Mouse (Mus musculus) neural tube, embryonic 11.5 days (tissue): Measurements from ENCODE around the gene Zranb2. TPM values are rescaled to one million over a fixed set of nuclear protein-coding genes. Genes with fewer than 3 reads are reported as not detected.

Source experiments
- ATAC-seq: fragments of 200-750 bp; cut with Nextera tagmentation; 2 replicates; pipeline ENCODE4 v1.8.0; 2017; ENCODE audit warnings: moderate number of reproducible peaks, mild to moderate bottlenecking, moderate TSS enrichment, moderate library complexity; ENCODE audit not compliant: insufficient read depth, low FRiP score, low TSS enrichment
- DNase-seq: peaks from one replicate; pipeline ENCODE4 v3.0.0-alpha.2; 2015; ENCODE audit warnings: low spot score
- H3K27ac ChIP-seq: fragments of 300-500 bp; sonication (generic); 2 replicates; pipeline ENCODE4 v1.5.1; 2014; ENCODE audit warnings: low read depth, mild to moderate bottlenecking, low read length
- H3K27me3 ChIP-seq: fragments of 300-500 bp; sonication (generic); 2 replicates; pipeline ENCODE4 v1.6.1; 2014; ENCODE audit warnings: mild to moderate bottlenecking, low read length, mixed read lengths; ENCODE audit not compliant: control insufficient read depth, insufficient read depth
- H3K36me3 ChIP-seq: fragments of 300-500 bp; sonication (generic); 2 replicates; pipeline ENCODE4 v1.6.1; 2014; ENCODE audit warnings: mild to moderate bottlenecking, low read length, moderate library complexity, mixed read lengths; ENCODE audit not compliant: control insufficient read depth, insufficient read depth
- H3K4me1 ChIP-seq: fragments of 300-500 bp; sonication (generic); 2 replicates; pipeline ENCODE4 v1.6.1; 2014; ENCODE audit warnings: low read length, mixed read lengths; ENCODE audit not compliant: control insufficient read depth, insufficient read depth
- H3K4me2 ChIP-seq: fragments of 300-500 bp; sonication (generic); 2 replicates; pipeline ENCODE4 v1.6.1; 2014; ENCODE audit warnings: low read depth, mild to moderate bottlenecking, moderate library complexity
- H3K4me3 ChIP-seq: fragments of 300-500 bp; sonication (generic); 2 replicates; pipeline ENCODE4 v1.5.1; 2014; ENCODE audit warnings: low read depth, low read length
- H3K9ac ChIP-seq: fragments of 300-500 bp; sonication (generic); 2 replicates; pipeline ENCODE4 v1.6.1; 2014; ENCODE audit warnings: mild to moderate bottlenecking, low read length
- H3K9me3 ChIP-seq: fragments of 300-500 bp; sonication (generic); 2 replicates; pipeline ENCODE4 v1.6.1; 2016; ENCODE audit warnings: low read length; ENCODE audit not compliant: control insufficient read depth
- WGBS: fragments of 180-500 bp; shearing (Covaris S2); extraction: QIAGEN DNeasy Blood & Tissue Kit; methylation state at CpG from one replicate; pipeline ENCODE4 v1.1.7; 2014; 5-methylcytosine and 5-hydroxymethylcytosine counted together
- polyA plus RNA-seq: library from polyadenylated mRNA; unstranded; fragments of >200 nt; fragmentation: Nextera tagmentation; extraction: Ambion mirVana; gene quantifications from 2 replicates; pipeline ENCODE4 v1.2.1, GENCODE M21; 2014

Zranb2 gene
- polyA plus RNA-seq, 1 experiment from 2014 or later = 149 TPM

DNA sequence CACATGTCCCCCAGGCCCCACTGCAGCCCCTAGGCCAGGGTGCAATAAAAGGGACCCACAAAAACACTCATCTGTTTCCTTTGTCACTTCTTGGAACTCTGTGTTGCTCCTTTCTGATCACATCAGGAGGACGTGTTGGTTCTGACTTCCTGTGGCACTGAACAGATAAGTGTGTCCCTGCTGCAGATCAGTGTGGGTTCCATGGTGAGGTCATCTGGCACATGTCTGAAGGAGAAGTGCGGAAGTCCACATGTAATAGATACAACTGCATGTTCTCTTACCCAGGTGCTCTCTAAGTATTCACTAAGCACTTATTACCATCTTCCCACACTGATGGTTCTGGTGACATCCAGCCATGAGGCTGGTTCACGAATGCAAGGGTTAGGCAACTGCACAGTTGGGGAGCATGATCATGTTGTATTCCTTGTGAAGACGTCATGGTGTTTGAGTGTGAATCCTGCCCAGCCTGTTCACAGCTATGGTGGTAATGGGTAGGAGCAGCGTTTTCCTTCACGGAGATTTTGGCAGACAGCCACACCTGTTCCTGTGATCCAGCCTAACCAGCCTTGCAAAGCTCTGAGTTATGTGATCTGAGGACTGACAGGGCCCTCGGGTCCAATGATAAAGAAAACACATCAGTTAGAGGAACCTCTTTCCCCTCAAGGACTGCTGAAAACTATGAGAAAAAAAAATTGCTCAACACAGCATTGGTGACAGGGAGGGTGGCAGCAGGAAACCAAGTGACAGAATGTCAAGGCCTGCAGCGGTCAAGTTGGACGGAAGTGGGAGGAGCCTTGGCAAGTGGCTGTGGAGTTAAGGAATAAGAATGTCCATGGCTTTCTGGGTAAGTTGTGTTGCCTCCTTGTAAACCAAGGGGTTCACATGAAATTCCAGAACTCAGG is 41.7 kb downstream of the Zranb2 start:
- no peaks in the 10 kb centered on the region for H3K27me3 ChIP-seq
- no peak overlapping the region for H3K27ac ChIP-seq
- H3K9me3 ChIP-seq = no peaks in the 10 kb centered on the region
- H3K4me1 ChIP-seq = no peaks in the 10 kb centered on the region
- H3K36me3 ChIP-seq = no peaks in the 10 kb centered on the region
- ATAC-seq (no peak), DNase-seq (no peak)
- H3K9ac ChIP-seq = no peak overlapping the region
- no peak overlapping the region for H3K4me3 ChIP-seq
- WGBS = 75% methylated on average over 9 of the region's 9 CpGs
- no peak overlapping the region for H3K4me2 ChIP-seq

GRCm38 (mm10) chr3:157576343-157576722 is 42.4 kb downstream of the Zranb2 start:
- Histone ChIP-seq H3K4me3 (no peak overlapping the region), H3K4me2 (no peak overlapping the region), H3K9me3 (no peaks in the 10 kb centered on the region), H3K36me3 (no peaks in the 10 kb centered on the region), H3K9ac (no peak overlapping the region), H3K27ac (no peak overlapping the region), H3K4me1 (no peaks in the 10 kb centered on the region), H3K27me3 (no peaks in the 10 kb centered on the region)
- DNase-seq = no peak
- 71% methylated on average over 1 of the region's 1 CpGs for WGBS
- no peak for ATAC-seq

DNA sequence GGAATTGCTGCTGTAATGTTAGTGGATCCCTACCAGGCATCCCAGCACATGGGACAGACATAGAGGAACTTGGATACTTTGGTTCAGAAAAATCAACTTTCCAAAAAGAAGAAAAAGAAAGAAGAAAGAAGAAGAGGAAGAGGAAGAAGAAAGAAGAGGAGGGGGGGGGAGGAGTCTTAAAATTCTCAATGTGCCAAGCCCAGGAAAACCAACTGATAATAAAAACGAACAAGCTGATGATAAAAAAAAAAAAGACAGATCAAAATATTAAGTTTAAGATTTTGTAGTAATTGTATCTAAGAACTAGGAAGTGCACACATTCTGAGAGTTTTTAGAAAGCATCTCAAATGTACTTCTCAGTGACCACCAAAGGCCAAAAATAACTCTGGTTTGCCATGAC is 42.9 kb downstream of the Zranb2 start:
- Histone ChIP-seq H3K36me3 (no peaks in the 10 kb centered on the region), H3K9me3 (no peaks in the 10 kb centered on the region), H3K27ac (no peak overlapping the region), H3K4me3 (no peak overlapping the region), H3K9ac (no peak overlapping the region), H3K4me2 (no peak overlapping the region), H3K27me3 (no peaks in the 10 kb centered on the region), H3K4me1 (no peaks in the 10 kb centered on the region)
- ATAC-seq (no peak), DNase-seq (no peak)
- 84% methylated on average over 1 of the region's 1 CpGs for WGBS

DNA sequence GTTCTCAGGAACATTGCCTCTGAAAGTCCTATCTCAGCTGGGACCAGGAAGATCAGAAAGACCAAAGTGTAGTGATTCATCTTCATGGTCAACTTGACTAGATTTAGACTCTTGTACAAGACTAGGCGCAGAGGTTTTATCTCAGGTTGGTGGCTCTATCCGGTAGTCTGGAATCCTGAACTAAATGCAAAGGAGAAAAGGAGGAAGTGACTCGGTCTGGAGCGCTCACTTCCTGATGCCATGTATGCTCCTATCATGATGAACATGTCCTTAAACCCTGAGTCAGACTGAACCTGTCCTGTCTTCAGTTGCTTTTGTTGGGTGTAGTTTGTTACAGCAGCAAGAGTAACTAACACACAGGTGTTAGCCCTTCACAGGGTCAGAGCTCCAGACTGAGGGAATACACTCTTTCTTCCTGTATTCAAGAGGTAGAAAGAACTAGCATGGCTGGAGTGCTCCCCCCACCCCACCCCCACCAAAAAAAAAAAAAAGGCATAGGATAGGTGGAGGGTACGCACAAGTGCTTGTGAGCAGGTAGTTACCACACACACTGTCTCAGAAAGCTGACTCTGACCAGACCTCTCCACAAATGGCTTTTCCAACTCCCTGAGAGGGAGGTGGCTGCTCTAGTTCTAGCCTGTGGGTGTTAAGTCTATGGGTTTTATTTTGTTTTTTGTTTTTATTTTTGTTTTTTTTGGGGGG is 44.7 kb downstream of the Zranb2 start:
- Histone ChIP-seq H3K27ac (no peak overlapping the region), H3K4me2 (no peak overlapping the region), H3K4me3 (no peak overlapping the region), H3K36me3 (no peaks in the 10 kb centered on the region), H3K9me3 (no peaks in the 10 kb centered on the region), H3K27me3 (no peaks in the 10 kb centered on the region), H3K9ac (no peak overlapping the region), H3K4me1 (no peaks in the 10 kb centered on the region)
- DNase-seq = no peak
- ATAC-seq = no peak
- 91% methylated on average over 5 of the region's 5 CpGs for WGBS

DNA sequence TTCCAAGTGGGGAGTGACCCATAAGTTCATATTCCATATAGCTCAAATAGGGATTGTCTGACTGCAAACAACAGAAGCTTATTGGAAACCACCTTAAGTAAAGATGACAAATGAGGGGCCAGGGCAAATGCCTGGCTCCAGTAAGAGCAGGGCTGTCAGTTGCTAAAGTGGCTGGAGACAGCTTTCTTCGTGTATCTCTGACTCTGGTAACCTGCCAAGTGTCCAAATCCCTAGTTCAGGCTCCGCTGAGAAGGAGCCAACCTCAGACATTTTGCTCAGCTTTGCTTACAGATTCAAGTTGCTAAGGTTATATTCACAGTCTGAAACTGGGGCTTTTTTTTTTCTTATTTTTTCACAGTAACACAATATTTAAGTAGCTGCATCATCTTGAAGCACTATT is 45.4 kb downstream of the Zranb2 start:
- H3K4me3 ChIP-seq = no peak overlapping the region
- H3K27ac ChIP-seq = no peak overlapping the region
- H3K27me3 ChIP-seq = no peaks in the 10 kb centered on the region
- WGBS = 79% methylated on average over 2 of the region's 2 CpGs
- no peaks in the 10 kb centered on the region for H3K9me3 ChIP-seq
- H3K4me1 ChIP-seq = no peaks in the 10 kb centered on the region
- no peak for ATAC-seq
- DNase-seq = no peak
- H3K4me2 ChIP-seq = no peak overlapping the region
- no peak overlapping the region for H3K9ac ChIP-seq
- H3K36me3 ChIP-seq = no peaks in the 10 kb centered on the region

DNA sequence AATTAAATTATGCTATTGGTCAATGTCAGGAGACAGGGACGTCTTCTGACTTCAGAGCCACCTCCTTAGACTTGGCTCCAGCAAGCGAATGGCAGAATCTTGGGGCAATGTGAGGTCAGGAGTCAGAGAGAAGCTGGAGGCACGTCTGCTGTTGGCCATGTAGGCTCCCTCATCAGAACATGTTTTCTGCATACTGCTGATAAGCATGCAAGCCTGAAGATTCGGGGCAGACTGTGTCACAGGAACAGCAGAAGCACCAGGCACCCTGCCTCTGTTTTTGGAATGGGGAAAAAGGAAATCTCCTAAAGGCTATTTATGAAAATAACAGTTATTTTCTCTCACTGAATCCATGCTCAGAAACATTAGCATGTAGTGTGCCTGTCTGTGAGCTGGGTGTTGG is 46.3 kb downstream of the Zranb2 start:
- Histone ChIP-seq H3K4me2 (no peak overlapping the region), H3K4me1 (no peaks in the 10 kb centered on the region), H3K4me3 (no peak overlapping the region), H3K27me3 (no peaks in the 10 kb centered on the region), H3K27ac (no peak overlapping the region), H3K9me3 (no peaks in the 10 kb centered on the region), H3K36me3 (no peaks in the 10 kb centered on the region), H3K9ac (no peak overlapping the region)
- WGBS = 80% methylated on average over 4 of the region's 4 CpGs
- DNase-seq = no peak
- no peak for ATAC-seq

DNA sequence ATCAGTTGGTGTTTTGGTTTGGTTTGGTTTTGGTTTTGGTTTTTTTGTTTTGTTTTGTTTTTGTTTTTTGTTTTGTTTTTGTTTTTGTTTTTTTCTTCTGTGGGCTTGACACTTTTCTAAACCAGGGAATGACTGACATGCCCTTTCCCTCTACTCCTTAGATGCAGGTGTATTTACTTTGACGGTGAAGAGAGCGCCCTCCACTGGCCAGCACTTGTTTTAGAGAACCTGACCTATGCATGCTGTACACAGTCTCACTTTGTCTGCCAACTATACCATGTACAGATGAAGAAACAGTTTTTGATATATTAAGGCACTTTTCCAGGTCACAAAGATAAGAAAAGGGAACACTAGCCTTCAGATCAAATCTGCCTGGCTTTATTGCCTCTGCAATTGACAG is 47.8 kb downstream of the Zranb2 start:
- WGBS = 20% methylated on average over 2 of the region's 2 CpGs
- ATAC-seq (no peak), DNase-seq (no peak)
- Histone ChIP-seq H3K4me3 (no peak overlapping the region), H3K4me1 (no peaks in the 10 kb centered on the region), H3K9ac (no peak overlapping the region), H3K4me2 (no peak overlapping the region), H3K36me3 (no peaks in the 10 kb centered on the region), H3K27ac (no peak overlapping the region), H3K27me3 (no peaks in the 10 kb centered on the region), H3K9me3 (no peaks in the 10 kb centered on the region)

DNA sequence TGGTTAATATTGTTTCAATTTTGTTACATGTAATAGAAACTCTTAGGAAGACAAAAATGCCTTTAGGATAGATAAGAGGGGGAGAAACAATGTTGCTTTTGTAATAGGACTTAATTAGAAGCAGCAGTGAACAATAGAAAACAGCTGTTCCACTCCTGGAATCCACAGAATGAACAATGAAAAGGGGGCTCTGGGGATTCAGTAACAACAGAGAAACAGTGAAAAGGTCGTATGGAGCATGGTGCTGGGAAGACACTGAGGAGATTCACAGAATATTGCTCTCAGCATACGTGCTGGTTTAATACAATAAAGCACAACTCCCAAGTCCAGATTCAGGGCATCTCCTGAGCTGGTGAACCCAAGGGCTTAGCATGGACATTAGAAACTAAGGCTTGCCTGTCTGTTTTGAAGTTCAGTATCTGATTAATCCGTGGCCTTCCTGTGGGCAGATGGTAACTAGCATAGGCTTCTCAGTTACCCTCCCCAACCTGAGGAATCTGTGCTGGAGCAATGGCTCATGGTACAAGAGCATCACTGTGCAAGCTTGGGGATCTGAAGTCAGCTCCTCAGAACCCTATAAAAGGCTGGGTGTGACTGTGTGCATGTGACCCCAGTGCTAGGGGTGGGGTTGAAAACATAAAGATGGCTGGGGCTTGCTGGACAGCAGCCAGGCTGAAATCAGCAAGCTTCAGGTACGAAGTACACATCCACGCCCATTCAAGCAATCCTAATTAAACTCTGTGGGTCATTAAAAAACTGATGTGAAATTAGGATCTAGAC is 48.9 kb downstream of the Zranb2 start:
- no peak overlapping the region for H3K4me2 ChIP-seq
- H3K4me3 ChIP-seq = no peak overlapping the region
- H3K9me3 ChIP-seq = no peaks in the 10 kb centered on the region
- no peaks in the 10 kb centered on the region for H3K4me1 ChIP-seq
- no peaks in the 10 kb centered on the region for H3K27me3 ChIP-seq
- H3K36me3 ChIP-seq = no peaks in the 10 kb centered on the region
- no peak overlapping the region for H3K27ac ChIP-seq
- ATAC-seq (peak; percentile 18; the same call in 1 of the 2 replicates), DNase-seq (no peak)
- 50% methylated on average over 5 of the region's 5 CpGs for WGBS
- no peak overlapping the region for H3K9ac ChIP-seq
